Mouse (Mus musculus): ENCODE measurements around the gene Prrx2. TPM values are rescaled to one million over a fixed set of nuclear protein-coding genes. Genes with fewer than 3 reads are reported as not detected.

Prrx2 gene
- polyA plus RNA-seq, 1 experiment from 2014 or later, result 47.0 TPM

GRCm38 (mm10) chr2:30902256-30902655 is 67.5 kb downstream of the Prrx2 start:
- H3K4me3 ChIP-seq (ENCODE audit: control insufficient read depth in 1 of 2, insufficient read depth in 1 of 2, low read depth in 1 of 2, low read length in 2 of 2), result peak overlapping the region in 1 of 2 experiments; percentile 34; a peak in 1 of 4 replicates
- ATAC-seq (ENCODE audit: insufficient number of reproducible peaks, insufficient read depth, low FRiP score, low read depth), result no peak
- peak overlapping the region; percentile 60; the same call in 1 of the 2 replicates for H3K9ac ChIP-seq (ENCODE audit: low read length)
- 49% methylated on average over 8 of the region's 8 CpGs for WGBS
- no peak overlapping the region for H3K27ac ChIP-seq (replicated peaks in 1 of 2; ENCODE audit: control insufficient read depth in 1 of 2, insufficient read depth in 1 of 2, low read depth in 2 of 2, low read length in 2 of 2)
- peaks cover 20 to 38% of the 10 kb centered on the region in 2 experiments for H3K4me1 ChIP-seq (ENCODE audit: control insufficient read depth in 2 of 2, insufficient read depth in 2 of 2, low read length in 2 of 2)
- H3K9me3 ChIP-seq (ENCODE audit: control insufficient read depth, low read length), result no peaks in the 10 kb centered on the region
- peaks cover 7% of the 10 kb centered on the region for H3K27me3 ChIP-seq (ENCODE audit: control insufficient read depth, insufficient read depth, low read length)
- no peaks in the 10 kb centered on the region for H3K36me3 ChIP-seq (ENCODE audit: control insufficient read depth, insufficient read depth, low read length)
- H3K4me2 ChIP-seq (ENCODE audit: low read length), result peak overlapping the region; percentile 61

GRCm38 (mm10) chr2:30902726-30903722 is 68.3 kb downstream of the Prrx2 start:
- ATAC-seq (ENCODE audit: insufficient number of reproducible peaks, insufficient read depth, low FRiP score, low read depth), result peak; percentile 40; the same call in 1 of the 2 replicates
- H3K27ac ChIP-seq (replicated peaks in 1 of 2; ENCODE audit: control insufficient read depth in 1 of 2, insufficient read depth in 1 of 2, low read depth in 2 of 2, low read length in 2 of 2), result no peak overlapping the region
- peaks cover 20 to 32% of the 10 kb centered on the region in 2 experiments for H3K4me1 ChIP-seq (ENCODE audit: control insufficient read depth in 2 of 2, insufficient read depth in 2 of 2, low read length in 2 of 2)
- H3K9me3 ChIP-seq (ENCODE audit: control insufficient read depth, low read length), result no peaks in the 10 kb centered on the region
- 12% methylated on average over 35 of the region's 37 CpGs for WGBS
- peak overlapping the region; percentile 60 for H3K9ac ChIP-seq (ENCODE audit: low read length)
- peaks cover 7% of the 10 kb centered on the region for H3K27me3 ChIP-seq (ENCODE audit: control insufficient read depth, insufficient read depth, low read length)
- peak overlapping the region; percentile 61 for H3K4me2 ChIP-seq (ENCODE audit: low read length)
- H3K36me3 ChIP-seq (ENCODE audit: control insufficient read depth, insufficient read depth, low read length), result no peaks in the 10 kb centered on the region
- H3K4me3 ChIP-seq (ENCODE audit: control insufficient read depth in 1 of 2, insufficient read depth in 1 of 2, low read depth in 1 of 2, low read length in 2 of 2), result peak overlapping the region; percentile 34 to 37

GRCm38 (mm10) chr2:30904231-30904630 is 69.5 kb downstream of the Prrx2 start:
- Histone ChIP-seq H3K9ac (ENCODE audit: low read length) (no peak overlapping the region), H3K4me2 (ENCODE audit: low read length) (no peak overlapping the region), H3K27me3 (ENCODE audit: control insufficient read depth, insufficient read depth, low read length) (peaks cover 7% of the 10 kb centered on the region), H3K4me1 (ENCODE audit: control insufficient read depth in 2 of 2, insufficient read depth in 2 of 2, low read length in 2 of 2) (peaks cover 20 to 32% of the 10 kb centered on the region in 2 experiments), H3K9me3 (ENCODE audit: control insufficient read depth, low read length) (no peaks in the 10 kb centered on the region), H3K36me3 (ENCODE audit: control insufficient read depth, insufficient read depth, low read length) (no peaks in the 10 kb centered on the region), H3K27ac (replicated peaks in 1 of 2; ENCODE audit: control insufficient read depth in 1 of 2, insufficient read depth in 1 of 2, low read depth in 2 of 2, low read length in 2 of 2) (no peak overlapping the region), H3K4me3 (ENCODE audit: control insufficient read depth in 1 of 2, insufficient read depth in 1 of 2, low read depth in 1 of 2, low read length in 2 of 2) (no peak overlapping the region)
- no peak for ATAC-seq (ENCODE audit: insufficient number of reproducible peaks, insufficient read depth, low FRiP score, low read depth)
- 71% methylated on average over 6 of the region's 6 CpGs for WGBS

- Histone ChIP-seq H3K27me3 (ENCODE audit: control insufficient read depth, insufficient read depth, low read length) (peaks cover 7% of the 10 kb centered on the region), H3K36me3 (ENCODE audit: control insufficient read depth, insufficient read depth, low read length) (no peaks in the 10 kb centered on the region), H3K4me3 (ENCODE audit: control insufficient read depth in 1 of 2, insufficient read depth in 1 of 2, low read depth in 1 of 2, low read length in 2 of 2) (no peak overlapping the region), H3K27ac (replicated peaks in 1 of 2; ENCODE audit: control insufficient read depth in 1 of 2, insufficient read depth in 1 of 2, low read depth in 2 of 2, low read length in 2 of 2) (no peak overlapping the region), H3K4me2 (ENCODE audit: low read length) (no peak overlapping the region), H3K9me3 (ENCODE audit: control insufficient read depth, low read length) (no peaks in the 10 kb centered on the region), H3K9ac (ENCODE audit: low read length) (no peak overlapping the region), H3K4me1 (ENCODE audit: control insufficient read depth in 2 of 2, insufficient read depth in 2 of 2, low read length in 2 of 2) (peaks cover 20 to 32% of the 10 kb centered on the region in 2 experiments)
- WGBS, result 36% methylated on average over 7 of the region's 7 CpGs
- no peak for ATAC-seq (ENCODE audit: insufficient number of reproducible peaks, insufficient read depth, low FRiP score, low read depth)
These were observed 70.2 kb downstream of the Prrx2 start for GRCm38 (mm10) chr2:30904991-30905390.

- Histone ChIP-seq H3K27me3 (ENCODE audit: control insufficient read depth, insufficient read depth, low read length) (peaks cover 7% of the 10 kb centered on the region), H3K4me2 (ENCODE audit: low read length) (no peak overlapping the region), H3K9ac (ENCODE audit: low read length) (no peak overlapping the region), H3K4me1 (ENCODE audit: control insufficient read depth in 2 of 2, insufficient read depth in 2 of 2, low read length in 2 of 2) (peaks cover 20 to 32% of the 10 kb centered on the region in 2 experiments), H3K36me3 (ENCODE audit: control insufficient read depth, insufficient read depth, low read length) (no peaks in the 10 kb centered on the region), H3K27ac (replicated peaks in 1 of 2; ENCODE audit: control insufficient read depth in 1 of 2, insufficient read depth in 1 of 2, low read depth in 2 of 2, low read length in 2 of 2) (no peak overlapping the region), H3K4me3 (ENCODE audit: control insufficient read depth in 1 of 2, insufficient read depth in 1 of 2, low read depth in 1 of 2, low read length in 2 of 2) (no peak overlapping the region), H3K9me3 (ENCODE audit: control insufficient read depth, low read length) (no peaks in the 10 kb centered on the region)
- ATAC-seq (ENCODE audit: insufficient number of reproducible peaks, insufficient read depth, low FRiP score, low read depth), result no peak
- 90% methylated on average over 8 of the region's 8 CpGs for WGBS
These were observed 71.1 kb downstream of the Prrx2 start for GRCm38 (mm10) chr2:30905906-30906305.

GRCm38 (mm10) chr2:30906641-30907040 is 71.9 kb downstream of the Prrx2 start:
- no peak overlapping the region for H3K27ac ChIP-seq (replicated peaks in 1 of 2; ENCODE audit: control insufficient read depth in 1 of 2, insufficient read depth in 1 of 2, low read depth in 2 of 2, low read length in 2 of 2)
- no peak overlapping the region for H3K9ac ChIP-seq (ENCODE audit: low read length)
- H3K4me1 ChIP-seq (ENCODE audit: control insufficient read depth in 2 of 2, insufficient read depth in 2 of 2, low read length in 2 of 2), result peaks cover 18 to 29% of the 10 kb centered on the region in 2 experiments
- peaks cover 7% of the 10 kb centered on the region for H3K27me3 ChIP-seq (ENCODE audit: control insufficient read depth, insufficient read depth, low read length)
- H3K9me3 ChIP-seq (ENCODE audit: control insufficient read depth, low read length), result no peaks in the 10 kb centered on the region
- WGBS, result 48% methylated on average over 4 of the region's 4 CpGs
- H3K36me3 ChIP-seq (ENCODE audit: control insufficient read depth, insufficient read depth, low read length), result no peaks in the 10 kb centered on the region
- no peak overlapping the region for H3K4me2 ChIP-seq (ENCODE audit: low read length)
- no peak for ATAC-seq (ENCODE audit: insufficient number of reproducible peaks, insufficient read depth, low FRiP score, low read depth)
- no peak overlapping the region for H3K4me3 ChIP-seq (ENCODE audit: control insufficient read depth in 1 of 2, insufficient read depth in 1 of 2, low read depth in 1 of 2, low read length in 2 of 2)

GRCm38 (mm10) chr2:30912291-30912773 is 77.6 kb downstream of the Prrx2 start:
- Histone ChIP-seq H3K27ac (replicated peaks in 1 of 2; ENCODE audit: control insufficient read depth in 1 of 2, insufficient read depth in 1 of 2, low read depth in 2 of 2, low read length in 2 of 2) (peak overlapping the region; percentile 35 to 43; a peak in 3 of 4 replicates), H3K4me3 (ENCODE audit: control insufficient read depth in 1 of 2, insufficient read depth in 1 of 2, low read depth in 1 of 2, low read length in 2 of 2) (no peak overlapping the region), H3K9ac (ENCODE audit: low read length) (no peak overlapping the region), H3K36me3 (ENCODE audit: control insufficient read depth, insufficient read depth, low read length) (no peaks in the 10 kb centered on the region), H3K27me3 (ENCODE audit: control insufficient read depth, insufficient read depth, low read length) (no peaks in the 10 kb centered on the region), H3K4me2 (ENCODE audit: low read length) (no peak overlapping the region), H3K9me3 (ENCODE audit: control insufficient read depth, low read length) (no peaks in the 10 kb centered on the region), H3K4me1 (ENCODE audit: control insufficient read depth in 2 of 2, insufficient read depth in 2 of 2, low read length in 2 of 2) (peaks cover 11 to 15% of the 10 kb centered on the region in 2 experiments)
- 24% methylated on average over 4 of the region's 4 CpGs for WGBS
- ATAC-seq (ENCODE audit: insufficient number of reproducible peaks, insufficient read depth, low FRiP score, low read depth), result peak; percentile 25; the same call in 1 of the 2 replicates
